Mouse (Mus musculus): ENCODE results near the gene Gm3336. TPM values are rescaled to one million over a fixed set of nuclear protein-coding genes. Genes with fewer than 3 reads are reported as not detected.

Gene Gm3336
- polyA plus RNA-seq, 1 experiment = 0.43 TPM

DNA sequence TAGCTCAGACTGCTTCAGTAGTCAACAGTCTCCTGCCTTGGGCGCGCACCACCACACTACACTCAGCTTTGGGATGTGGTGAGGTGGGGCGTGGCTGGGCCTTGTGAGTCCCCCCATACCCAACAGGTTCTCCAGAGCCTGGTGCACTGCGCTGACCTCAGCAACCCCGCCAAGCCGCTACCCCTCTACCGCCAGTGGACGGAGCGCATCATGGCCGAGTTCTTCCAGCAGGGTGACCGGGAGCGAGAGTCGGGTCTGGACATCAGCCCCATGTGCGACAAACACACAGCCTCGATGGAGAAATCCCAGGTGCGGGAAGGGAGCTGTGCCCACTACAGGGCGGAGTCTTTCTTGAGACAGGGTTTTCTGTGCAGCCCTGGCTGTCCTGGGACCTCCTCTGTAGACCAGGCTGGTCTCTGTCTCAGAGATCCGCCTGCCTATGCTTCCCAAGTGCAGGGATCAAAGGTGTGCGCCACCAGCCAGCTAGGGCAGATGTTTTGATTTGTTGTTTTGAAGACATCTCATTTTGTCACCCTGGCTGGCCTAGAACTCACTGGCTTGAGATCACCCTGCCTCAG, 30.8 kb downstream of the Gm3336 start:
- DNase-seq = no peak
- peaks cover 10% of the 10 kb centered on the region for H3K4me1 ChIP-seq (ENCODE audit: control insufficient read depth, insufficient read depth, low read length)
- 83% methylated on average over 19 of the region's 19 CpGs for WGBS
- no peak overlapping the region for H3K4me3 ChIP-seq (replicated peaks; ENCODE audit: extremely low read depth, low read depth, low read length)
- no peak for TF ChIP-seq POLR2A (IDR thresholded peaks at IDR 0.05; ENCODE audit: borderline replicate concordance, extremely low read depth, low read depth, low read length)
- no peak for TF ChIP-seq CTCF (IDR thresholded peaks at IDR 0.05; ENCODE audit: insufficient read depth, low read length)

DNA sequence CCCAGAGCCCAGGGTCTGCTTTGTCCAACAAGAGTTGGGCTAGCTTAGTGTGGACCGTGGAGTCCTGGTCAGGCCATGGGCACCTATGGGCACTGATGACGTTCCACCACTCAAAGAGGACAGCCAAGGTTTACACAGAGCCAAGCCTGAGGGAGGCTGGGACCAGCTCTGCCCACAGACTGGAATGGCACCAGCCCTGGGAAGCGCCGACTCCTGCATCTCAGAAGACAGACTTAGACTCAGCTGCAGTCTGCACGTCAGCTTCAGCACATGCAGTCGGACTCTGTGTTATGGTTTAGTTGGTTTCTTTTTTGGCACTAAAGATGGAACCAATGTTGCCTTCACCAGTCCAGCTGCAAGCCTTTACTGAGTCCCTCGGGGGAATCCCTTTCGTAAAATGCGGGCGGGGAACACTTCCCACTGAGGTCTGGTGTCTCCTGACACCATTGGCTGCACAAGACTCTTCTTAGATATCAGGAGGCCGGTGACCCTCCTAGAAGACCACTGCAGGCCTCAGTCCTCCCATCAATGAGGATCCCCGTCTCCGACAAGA, 31.9 kb downstream of the Gm3336 start:
- Histone ChIP-seq H3K4me1 (ENCODE audit: control insufficient read depth, insufficient read depth, low read length) (peaks cover 12% of the 10 kb centered on the region), H3K4me3 (replicated peaks; ENCODE audit: extremely low read depth, low read depth, low read length) (no peak overlapping the region)
- WGBS = 81% methylated on average over 13 of the region's 13 CpGs
- DNase-seq = no peak
- TF ChIP-seq CTCF (IDR thresholded peaks at IDR 0.05; ENCODE audit: insufficient read depth, low read length) = no peak
- TF ChIP-seq POLR2A (IDR thresholded peaks at IDR 0.05; ENCODE audit: borderline replicate concordance, extremely low read depth, low read depth, low read length) = no peak

- WGBS = 11% methylated on average over 11 of the region's 11 CpGs
- DNase-seq = peak; percentile 83
- Histone ChIP-seq H3K4me1 (ENCODE audit: control insufficient read depth, insufficient read depth, low read length) (peaks cover 13% of the 10 kb centered on the region), H3K4me3 (replicated peaks; ENCODE audit: extremely low read depth, low read depth, low read length) (no peak overlapping the region)
- TF ChIP-seq POLR2A (IDR thresholded peaks at IDR 0.05; ENCODE audit: borderline replicate concordance, extremely low read depth, low read depth, low read length) = no peak
- peak; percentile 42; the same call in 1 of the 2 replicates for TF ChIP-seq CTCF (IDR thresholded peaks at IDR 0.05; ENCODE audit: insufficient read depth, low read length)
Observed at GRCm38 (mm10) chr8:70752000-70752764, 33.8 kb downstream of the Gm3336 start.

- Histone ChIP-seq H3K4me3 (replicated peaks; ENCODE audit: extremely low read depth, low read depth, low read length) (peak overlapping the region; percentile 45), H3K4me1 (ENCODE audit: control insufficient read depth, insufficient read depth, low read length) (peaks cover 13% of the 10 kb centered on the region)
- TF ChIP-seq CTCF (IDR thresholded peaks at IDR 0.05; ENCODE audit: insufficient read depth, low read length) (no peak), POLR2A (IDR thresholded peaks at IDR 0.05; ENCODE audit: borderline replicate concordance, extremely low read depth, low read depth, low read length) (peak; percentile 73; the same call in 1 of the 2 replicates)
- WGBS = 4% methylated on average over 21 of the region's 21 CpGs
- DNase-seq = peak; percentile 83
Observed at GRCm38 (mm10) chr8:70753151-70753550, 34.8 kb downstream of the Gm3336 start.

GRCm38 (mm10) chr8:70754043-70754870, 35.9 kb downstream of the Gm3336 start, which contains the start of gene Rab3a:
TSS of gene Rab3a (plus strand) at chr8:70754679.
- peak; percentile 93 for DNase-seq
- TF ChIP-seq CTCF (IDR thresholded peaks at IDR 0.05; ENCODE audit: insufficient read depth, low read length) = no peak
- TF ChIP-seq POLR2A (IDR thresholded peaks at IDR 0.05; ENCODE audit: borderline replicate concordance, extremely low read depth, low read depth, low read length) = peak; percentile 39; the same call in 1 of the 2 replicates
- 6% methylated on average over 37 of the region's 37 CpGs for WGBS
- H3K4me1 ChIP-seq (ENCODE audit: control insufficient read depth, insufficient read depth, low read length) = peaks cover 13% of the 10 kb centered on the region
- H3K4me3 ChIP-seq (replicated peaks; ENCODE audit: extremely low read depth, low read depth, low read length) = peak within 1 kb of the TSS; percentile 83

- DNase-seq = no peak
- peak overlapping the region; percentile 83 for H3K4me3 ChIP-seq (replicated peaks; ENCODE audit: extremely low read depth, low read depth, low read length)
- peaks cover 19% of the 10 kb centered on the region for H3K4me1 ChIP-seq (ENCODE audit: control insufficient read depth, insufficient read depth, low read length)
- 9% methylated on average over 50 of the region's 50 CpGs for WGBS
- TF ChIP-seq POLR2A (IDR thresholded peaks at IDR 0.05; ENCODE audit: borderline replicate concordance, extremely low read depth, low read depth, low read length) (no peak; the same call in 1 of the 2 replicates), CTCF (IDR thresholded peaks at IDR 0.05; ENCODE audit: insufficient read depth, low read length) (no peak)
Observed at GRCm38 (mm10) chr8:70754871-70755660, 36.7 kb downstream of the Gm3336 start.

DNA sequence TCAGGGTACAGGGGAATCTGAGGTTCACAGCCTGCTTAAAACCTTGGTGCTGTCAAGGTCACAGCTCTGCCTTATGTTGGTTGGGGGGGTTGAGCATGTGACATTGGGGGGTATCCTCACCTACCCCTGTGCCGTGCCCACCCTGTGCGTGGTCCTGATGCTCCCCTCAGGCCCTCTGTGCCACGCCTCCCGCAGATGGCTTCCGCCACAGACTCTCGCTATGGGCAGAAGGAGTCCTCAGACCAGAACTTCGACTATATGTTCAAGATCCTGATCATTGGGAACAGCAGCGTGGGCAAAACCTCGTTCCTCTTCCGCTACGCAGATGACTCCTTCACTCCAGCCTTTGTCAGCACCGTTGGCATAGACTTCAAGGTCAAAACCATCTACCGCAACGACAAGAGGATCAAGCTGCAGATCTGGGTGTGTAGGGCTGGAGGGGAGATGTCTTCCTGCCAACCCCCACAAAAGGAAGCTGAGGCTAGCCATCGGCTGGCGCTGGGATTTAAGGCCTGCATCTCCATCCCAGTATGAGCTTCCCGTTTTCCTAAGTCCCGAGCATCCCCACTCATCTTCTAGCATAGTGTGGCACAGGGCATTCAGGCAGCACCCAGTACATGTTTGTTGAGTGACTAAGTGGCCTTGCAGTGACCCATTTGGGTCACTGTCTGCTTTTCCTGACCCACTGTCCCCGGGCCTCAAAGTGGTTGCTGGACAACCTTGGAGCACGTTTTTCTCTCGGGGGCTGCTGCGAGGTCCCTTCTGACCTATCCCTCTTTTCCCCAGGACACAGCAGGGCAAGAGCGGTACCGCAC, 37.5 kb downstream of the Gm3336 start:
- WGBS = 81% methylated on average over 24 of the region's 24 CpGs
- no peak for DNase-seq
- Histone ChIP-seq H3K4me3 (replicated peaks; ENCODE audit: extremely low read depth, low read depth, low read length) (no peak overlapping the region), H3K4me1 (ENCODE audit: control insufficient read depth, insufficient read depth, low read length) (peaks cover 21% of the 10 kb centered on the region)
- TF ChIP-seq POLR2A (IDR thresholded peaks at IDR 0.05; ENCODE audit: borderline replicate concordance, extremely low read depth, low read depth, low read length) = no peak
- no peak for TF ChIP-seq CTCF (IDR thresholded peaks at IDR 0.05; ENCODE audit: insufficient read depth, low read length)

DNA sequence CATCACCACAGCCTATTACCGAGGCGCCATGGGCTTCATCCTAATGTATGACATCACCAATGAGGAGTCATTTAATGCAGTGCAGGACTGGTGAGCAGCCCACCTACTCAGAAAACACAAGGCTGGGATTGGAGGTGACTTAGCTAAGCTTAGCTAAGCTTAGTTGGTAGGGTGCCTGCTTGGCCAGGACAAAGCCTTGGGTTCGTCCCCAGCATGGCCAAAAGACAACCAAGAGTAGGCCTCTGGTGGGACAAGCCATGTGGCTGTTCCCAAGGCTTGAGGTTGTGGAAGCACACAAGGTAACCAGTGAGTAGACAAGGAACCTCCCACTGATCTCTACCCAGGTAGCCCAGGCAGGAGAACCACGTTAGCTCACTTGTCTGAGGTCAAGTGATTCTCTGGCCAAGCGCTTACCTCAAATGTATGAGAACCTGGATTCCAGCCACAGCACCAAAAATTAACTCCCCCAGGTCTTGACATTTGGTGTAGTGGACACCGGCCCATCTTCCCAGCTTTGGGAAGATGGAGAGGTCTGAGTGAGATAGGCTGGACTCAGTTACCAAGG, 38.2 kb downstream of the Gm3336 start:
- Histone ChIP-seq H3K4me3 (replicated peaks; ENCODE audit: extremely low read depth, low read depth, low read length) (no peak overlapping the region), H3K4me1 (ENCODE audit: control insufficient read depth, insufficient read depth, low read length) (peaks cover 24% of the 10 kb centered on the region)
- TF ChIP-seq POLR2A (IDR thresholded peaks at IDR 0.05; ENCODE audit: borderline replicate concordance, extremely low read depth, low read depth, low read length) (no peak), CTCF (IDR thresholded peaks at IDR 0.05; ENCODE audit: insufficient read depth, low read length) (no peak)
- 87% methylated on average over 6 of the region's 6 CpGs for WGBS
- DNase-seq = no peak

Measured in lung, adult 2 months (tissue).